Mouse (Mus musculus) granulocyte monocyte progenitor cell, adult 5-6 weeks (primary cell): ENCODE results near the gene Rab11fip3. TPM values are rescaled to one million over a fixed set of nuclear protein-coding genes. Genes with fewer than 3 reads are reported as not detected.
"Not testable (repeated sequence)": the region's sequence is repeated elsewhere in the genome, so short reads cannot be mapped to it uniquely, and the experiment has no call there.

Experiments
- ATAC-seq: replicated peaks from 2 replicates; pipeline ENCODE4 v1.8.0; 2016; ENCODE audit warnings: mild to moderate bottlenecking, moderate TSS enrichment, inconsistent platforms; ENCODE audit not compliant: poor library complexity, severe bottlenecking
- total RNA-seq, 2 experiments: library from RNA; stranded (forward) in 1 of 2; stranded (reverse) in 1 of 2; fragments of 200-712, 200-1000 nt in 1 of 2; fragments of >200 nt in 1 of 2; fragmentation: Nextera tagmentation in 1 of 2; gene quantifications; 2 replicates each; pipeline ENCODE4 v1.2.3; 2014 to 2017

The Rab11fip3 gene
- total RNA-seq, 2 experiments from 2014 or later = 0.46 to 1.3 TPM

GRCm38 (mm10) chr17:26042599-26043248 lies 26.6 kb downstream of the Rab11fip3 start:
- no peak for ATAC-seq

DNA sequence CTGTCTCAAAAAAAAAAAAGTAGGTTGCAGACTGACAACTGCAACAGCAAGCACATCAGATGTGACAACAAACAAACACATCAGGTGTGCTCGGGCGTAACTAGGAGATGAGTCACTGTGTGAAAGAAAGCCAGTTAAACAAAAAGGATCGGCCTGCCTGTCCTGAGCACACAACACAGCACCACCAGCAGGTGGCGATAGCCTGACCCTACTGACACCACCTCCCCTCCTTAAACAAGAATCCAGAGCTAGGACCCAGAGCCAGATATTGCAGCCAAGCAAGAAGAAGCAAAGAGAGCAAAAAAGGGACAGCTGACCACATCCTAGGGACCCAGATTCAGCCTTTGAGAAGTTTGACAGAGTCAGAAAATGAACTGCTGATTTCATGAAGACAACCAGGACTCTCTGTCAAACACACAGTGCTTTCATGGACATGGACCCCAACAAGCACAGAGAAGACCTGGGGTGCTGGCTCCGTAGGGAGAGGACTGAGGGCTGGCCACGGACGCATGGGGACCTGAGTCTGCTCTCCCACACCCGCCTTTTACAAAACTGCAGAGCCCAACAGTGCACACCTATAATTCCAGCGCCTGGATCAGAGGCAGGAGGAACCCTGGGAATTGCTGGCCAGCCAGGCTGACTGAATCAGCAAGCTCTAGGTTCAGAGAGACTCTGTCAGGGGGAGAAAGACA lies 28.1 kb downstream of the Rab11fip3 start:
- ATAC-seq = peak; percentile 76

DNA sequence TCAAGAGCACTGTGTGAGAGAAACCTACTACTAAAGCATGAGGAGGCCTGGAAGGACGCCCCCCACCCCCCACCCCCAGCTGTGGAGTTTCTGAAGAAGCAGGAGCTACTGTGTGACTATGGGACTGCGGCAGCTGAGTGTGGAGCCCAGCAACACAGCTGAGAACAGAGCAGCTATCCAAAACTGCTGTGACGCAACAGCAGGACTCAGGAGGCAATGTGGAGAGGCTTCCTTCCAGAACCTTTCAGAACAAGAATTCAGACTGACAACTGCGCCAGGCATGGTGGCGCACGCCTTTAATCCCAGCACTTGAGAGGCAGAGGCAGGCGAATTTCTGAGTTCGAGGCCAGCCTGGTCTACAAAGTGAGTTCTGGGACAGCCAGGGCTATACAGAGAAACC lies 28.6 kb downstream of the Rab11fip3 start:
- ATAC-seq = not testable (repeated sequence)

DNA sequence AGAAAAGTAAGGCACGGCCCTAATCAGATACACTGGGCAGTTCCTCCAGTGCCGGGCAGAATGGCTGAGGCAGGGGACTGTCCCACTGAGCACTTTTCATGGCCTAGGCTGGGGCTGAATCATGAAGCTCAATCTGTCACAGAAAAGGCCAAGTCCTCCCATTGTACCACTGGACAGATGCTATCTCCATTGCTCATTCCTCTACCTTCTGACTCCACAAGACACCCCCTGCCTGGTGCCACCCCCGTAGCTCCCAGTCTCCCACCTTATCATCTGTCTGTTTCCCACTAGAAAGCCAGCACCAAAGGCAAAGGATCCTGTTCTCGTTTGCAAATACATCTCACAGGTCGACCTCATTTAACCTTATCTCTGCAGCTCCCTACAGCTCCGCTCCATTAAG lies 37.3 kb downstream of the Rab11fip3 start:
- no peak for ATAC-seq

DNA sequence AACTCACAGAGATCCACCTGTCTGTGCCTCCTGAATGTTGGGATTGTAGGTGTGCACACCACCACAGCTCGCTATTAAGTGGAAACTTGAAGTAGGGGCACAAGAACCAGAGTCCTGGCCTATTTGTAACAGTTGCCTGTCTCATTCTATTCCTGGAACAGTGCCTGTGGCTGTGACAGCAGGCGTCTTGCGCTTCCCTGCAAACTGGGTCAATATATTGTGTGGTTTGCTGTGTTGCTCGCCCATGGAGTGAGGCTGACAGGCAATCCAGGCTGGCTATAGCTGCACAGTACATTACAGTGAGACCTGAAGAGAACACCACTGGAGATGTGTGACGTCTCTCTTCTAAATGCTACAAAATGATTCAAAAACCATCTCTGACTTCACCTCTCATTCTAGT lies 37.8 kb downstream of the Rab11fip3 start:
- ATAC-seq = no peak

- ATAC-seq = no peak
Observed at GRCm38 (mm10) chr17:26028261-26028660, 41.1 kb downstream of the Rab11fip3 start.

GRCm38 (mm10) chr17:26024674-26025073 lies 44.7 kb downstream of the Rab11fip3 start:
- no peak for ATAC-seq

- no peak for ATAC-seq
Observed at GRCm38 (mm10) chr17:26023966-26024365, 45.4 kb downstream of the Rab11fip3 start.

DNA sequence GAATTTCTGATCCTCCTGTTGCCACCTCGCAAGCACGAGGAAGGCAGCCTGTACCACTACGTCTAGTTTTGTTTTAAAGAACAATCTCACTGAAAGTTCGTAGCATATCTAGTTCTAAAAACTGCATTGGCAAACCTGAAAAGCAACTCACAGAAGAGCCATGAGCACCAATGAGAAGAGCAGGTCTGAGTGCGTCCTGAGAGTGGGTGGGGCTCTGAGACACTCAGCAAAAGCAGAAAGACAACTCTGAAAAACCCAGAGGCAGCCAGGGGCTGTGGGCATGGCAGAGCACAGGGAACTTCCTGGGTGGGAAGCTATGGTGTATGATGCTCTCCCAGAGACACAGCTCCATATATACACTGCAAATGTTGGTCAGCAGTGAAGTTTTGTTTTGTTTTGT lies 46.2 kb downstream of the Rab11fip3 start:
- no peak for ATAC-seq

DNA sequence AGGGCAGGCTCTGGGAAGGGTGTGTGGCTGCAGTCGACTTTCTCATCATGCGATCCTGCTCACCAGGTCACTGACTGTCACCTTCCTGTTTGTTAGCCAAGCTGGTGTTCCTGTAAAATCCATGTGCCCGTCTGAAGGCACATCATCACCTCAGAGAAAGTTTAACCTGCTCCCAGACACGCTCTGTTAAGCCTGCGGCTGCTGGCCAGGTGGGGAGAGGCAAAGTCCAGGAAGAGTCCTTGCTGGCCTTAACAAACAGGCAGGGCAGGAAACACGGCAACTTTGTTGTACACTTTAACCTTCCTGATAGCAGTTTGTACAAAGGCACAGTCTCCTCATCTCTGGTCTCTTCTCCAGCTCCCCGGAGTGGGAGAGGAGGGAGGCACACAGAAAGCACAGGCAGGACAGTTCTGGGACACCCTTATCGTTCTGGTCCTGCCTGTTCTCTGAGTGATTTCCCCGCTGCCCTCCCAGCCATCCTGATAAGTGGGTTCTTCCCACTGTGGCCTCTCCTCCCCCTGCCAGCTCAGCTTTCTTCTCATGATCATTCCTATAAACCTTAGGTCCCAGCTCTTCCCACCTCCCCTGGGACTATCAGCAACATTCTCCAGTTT lies 47.5 kb downstream of the Rab11fip3 start:
- ATAC-seq = no peak

GRCm38 (mm10) chr17:26020848-26021347 lies 48.5 kb downstream of the Rab11fip3 start:
- ATAC-seq = no peak

DNA sequence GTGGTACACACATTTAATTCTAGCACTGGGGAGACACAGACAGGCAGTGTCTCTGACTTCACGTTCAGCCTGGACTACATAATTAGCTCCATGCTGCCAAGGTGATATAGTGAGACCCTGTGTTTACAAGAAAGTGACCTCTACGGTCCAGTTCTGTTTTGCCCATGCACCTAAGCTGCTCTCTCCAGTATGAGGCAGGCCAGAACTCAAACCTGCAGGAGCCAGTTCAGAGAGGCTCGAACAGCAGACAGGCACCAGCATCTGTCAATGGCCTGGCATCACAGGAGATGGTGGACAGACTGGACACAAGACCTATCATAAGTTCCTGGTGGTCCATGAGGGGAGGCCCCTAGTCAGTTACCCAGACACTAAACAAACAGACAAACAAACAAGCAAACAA lies 51.0 kb downstream of the Rab11fip3 start:
- no peak for ATAC-seq

DNA sequence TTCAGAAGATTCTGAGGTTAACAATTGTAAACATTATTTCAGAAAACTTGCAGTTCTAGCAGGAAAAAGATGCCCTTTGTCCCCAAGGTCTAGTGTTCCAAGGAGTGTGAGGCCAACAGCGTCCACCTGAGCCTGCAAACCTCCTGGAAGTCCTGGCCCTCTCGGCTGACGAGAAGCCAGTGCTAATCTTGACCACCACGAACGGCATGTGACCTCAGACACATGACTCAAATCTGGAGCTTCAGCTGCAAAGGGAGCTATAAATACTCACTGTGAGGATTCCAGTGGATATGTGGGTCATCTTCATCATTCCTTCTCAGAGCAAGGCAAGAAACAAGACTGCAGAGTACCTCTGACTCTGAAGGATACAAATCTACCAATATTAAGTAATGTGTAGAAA lies 51.4 kb downstream of the Rab11fip3 start:
- no peak for ATAC-seq

DNA sequence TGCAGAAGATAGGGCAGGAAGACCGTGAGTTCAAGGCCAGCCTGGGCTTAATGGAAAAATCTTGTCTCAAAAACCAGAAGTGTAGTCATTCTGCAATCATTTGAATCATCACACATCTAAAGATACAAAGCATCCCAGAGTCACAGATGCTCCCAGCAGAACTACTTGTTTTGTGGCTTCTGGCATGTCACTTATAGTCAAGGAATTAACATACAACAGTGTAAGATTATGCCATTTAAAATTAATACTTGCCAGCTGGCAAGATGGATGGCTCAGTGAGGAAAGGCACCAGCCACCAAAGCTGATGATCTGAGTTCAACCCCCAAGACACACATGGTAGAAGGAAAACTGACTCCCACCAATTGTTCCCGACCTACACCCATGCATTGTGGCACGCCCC lies 52.3 kb downstream of the Rab11fip3 start:
- ATAC-seq = no peak

- ATAC-seq = no peak
Observed at GRCm38 (mm10) chr17:26013711-26014110, 55.6 kb downstream of the Rab11fip3 start.

DNA sequence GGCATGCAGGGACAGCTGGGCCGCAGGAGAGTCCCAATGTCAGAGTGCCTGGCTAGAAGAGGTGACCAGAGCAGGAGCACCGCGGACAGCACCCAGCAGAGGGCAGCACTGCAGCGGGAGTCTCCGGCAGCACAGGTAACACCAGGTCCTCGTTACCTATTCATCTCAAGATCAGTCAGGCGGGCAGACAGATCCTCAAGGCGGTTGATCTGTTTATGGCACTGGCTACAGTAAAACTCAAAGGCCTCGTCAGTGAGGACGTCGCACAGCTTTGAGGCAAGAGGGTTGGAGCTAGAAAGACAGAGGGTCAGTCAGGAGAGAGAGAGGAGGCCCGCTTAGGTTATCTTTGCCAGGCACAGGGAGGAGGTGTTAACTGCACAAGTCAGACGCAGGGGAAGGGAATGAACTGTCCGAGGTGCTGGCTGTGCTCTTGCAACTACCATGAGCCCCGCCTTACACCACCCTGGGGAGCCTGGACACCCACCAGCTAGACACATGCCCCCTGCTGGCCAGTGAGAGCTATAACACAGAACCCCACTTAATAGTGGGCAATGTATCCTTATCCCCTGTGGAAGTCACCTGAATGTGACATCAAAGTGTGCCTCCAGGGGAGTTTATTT lies 57.4 kb downstream of the Rab11fip3 start:
- ATAC-seq = peak; percentile 94

- peak; percentile 63 for ATAC-seq
Observed at GRCm38 (mm10) chr17:26009540-26009939, 59.8 kb downstream of the Rab11fip3 start.

- no peak for ATAC-seq
Observed at GRCm38 (mm10) chr17:26008787-26009186, 60.6 kb downstream of the Rab11fip3 start.

DNA sequence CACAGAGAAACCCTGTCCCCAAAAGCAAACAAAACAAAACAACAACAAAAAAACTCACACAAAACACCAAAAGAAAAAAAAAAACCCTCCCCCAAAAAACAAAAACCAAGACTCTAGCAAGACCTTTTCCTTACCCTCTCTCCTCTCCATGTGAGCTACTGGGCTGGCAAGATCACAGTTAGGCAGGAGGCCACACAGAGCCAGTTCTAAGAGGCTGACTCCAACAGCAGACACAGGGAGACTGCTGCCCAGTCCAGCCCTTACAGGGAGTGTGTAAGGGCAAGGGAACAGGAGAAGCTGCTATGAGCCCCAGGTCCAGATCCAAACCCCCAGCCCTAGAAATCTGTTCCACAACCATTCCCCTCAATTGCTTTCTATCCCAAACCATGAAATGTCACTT lies 61.0 kb downstream of the Rab11fip3 start:
- no peak for ATAC-seq

DNA sequence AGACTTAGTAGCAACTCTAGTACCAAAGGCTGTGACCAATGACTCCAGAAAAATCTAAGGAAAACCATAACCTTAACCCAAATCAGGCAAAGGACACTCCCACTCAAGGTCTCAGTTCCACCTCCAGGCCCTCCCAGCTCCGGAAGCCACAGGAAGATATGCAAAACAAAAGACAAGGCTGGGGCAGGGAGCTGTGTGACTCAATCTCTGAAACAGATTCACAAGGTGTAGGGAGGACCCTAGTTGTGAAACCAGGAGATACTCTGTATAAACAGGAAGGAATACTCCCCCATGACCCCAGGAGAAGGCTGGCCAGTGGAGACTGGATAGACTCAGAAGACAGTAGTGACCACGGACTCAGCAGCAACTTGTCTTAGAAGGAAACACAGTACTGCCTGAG lies 61.7 kb downstream of the Rab11fip3 start:
- ATAC-seq = peak; percentile 21
